Mouse (Mus musculus): ENCODE results near the gene Slc7a1. TPM values are rescaled to one million over a fixed set of nuclear protein-coding genes. Genes with fewer than 3 reads are reported as not detected.

The Slc7a1 gene
- polyA plus RNA-seq, 1 experiment from 2014 or later, result 17.8 TPM

DNA sequence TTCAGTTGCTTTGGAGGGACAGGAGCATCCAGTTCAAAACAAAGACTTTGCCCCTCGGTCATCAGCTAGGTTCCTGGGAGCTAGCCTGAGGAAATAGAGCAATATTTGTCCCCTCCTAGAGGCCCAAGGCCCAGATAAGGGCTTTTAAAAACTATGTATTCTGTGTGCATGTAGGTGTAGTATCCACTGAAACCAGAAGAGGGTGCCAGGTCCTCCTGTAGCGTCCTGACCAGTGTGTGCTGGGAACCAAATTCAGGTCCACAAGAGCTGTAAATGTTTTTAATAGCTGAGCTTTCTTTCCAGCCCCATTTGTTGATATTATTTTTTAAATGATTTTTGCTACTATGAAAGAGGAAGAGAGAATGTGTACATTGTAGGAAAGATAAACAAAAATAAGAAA is 95.6 kb downstream of the Slc7a1 start:
- ATAC-seq (ENCODE audit: low FRiP score, low TSS enrichment) (no peak), DNase-seq (ENCODE audit: low spot score) (no peak)
- no peak overlapping the region for H3K4me2 ChIP-seq (replicated peaks; ENCODE audit: low read depth)
- H3K27ac ChIP-seq (replicated peaks), result no peak overlapping the region
- no peaks in the 10 kb centered on the region for H3K4me1 ChIP-seq (replicated peaks; ENCODE audit: control insufficient read depth, insufficient read depth)
- no peaks in the 10 kb centered on the region for H3K27me3 ChIP-seq (ENCODE audit: control insufficient read depth, insufficient read depth, low read length)
- H3K36me3 ChIP-seq (ENCODE audit: control insufficient read depth, insufficient read depth, low read length), result no peaks in the 10 kb centered on the region
- TF ChIP-seq CTCF (IDR thresholded peaks at IDR 0.05; ENCODE audit: low read depth), result no peak
- TF ChIP-seq EP300 (optimal IDR thresholded peaks at IDR 0.05), result no peak
- no peak overlapping the region for H3K4me3 ChIP-seq (ENCODE audit: low read depth, low read length)
- no peak overlapping the region for H3K9ac ChIP-seq (ENCODE audit: low read length)
- 93% methylated on average over 2 of the region's 2 CpGs for WGBS
- H3K9me3 ChIP-seq (ENCODE audit: control insufficient read depth, low read length), result no peaks in the 10 kb centered on the region

DNA sequence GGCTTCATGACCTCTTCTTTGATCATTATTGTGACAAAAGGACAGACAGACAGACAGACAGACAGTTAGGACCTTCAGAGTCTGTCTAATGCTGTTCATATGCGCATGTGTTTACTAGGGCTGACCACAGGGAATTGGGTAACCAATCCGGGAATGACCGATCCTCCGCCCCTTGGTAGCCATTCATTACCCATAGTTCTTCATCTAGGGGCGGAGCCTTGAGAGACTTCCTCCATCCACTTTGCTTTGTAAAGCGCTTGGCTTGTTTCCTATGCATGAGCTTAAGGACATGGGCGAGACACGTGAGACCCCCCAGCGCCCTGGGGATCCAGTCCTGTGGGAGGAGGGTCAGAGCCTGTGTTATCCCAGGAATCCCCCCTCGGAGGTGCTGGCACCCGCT is 96.7 kb downstream of the Slc7a1 start:
- no peak for ATAC-seq (ENCODE audit: low FRiP score, low TSS enrichment)
- H3K4me3 ChIP-seq (ENCODE audit: low read depth, low read length), result no peak overlapping the region

GRCm38 (mm10) chr5:148293346-148293745 is 106.4 kb downstream of the Slc7a1 start:
- Histone ChIP-seq H3K4me2 (replicated peaks; ENCODE audit: low read depth) (no peak overlapping the region), H3K9ac (ENCODE audit: low read length) (no peak overlapping the region), H3K9me3 (ENCODE audit: control insufficient read depth, low read length) (no peaks in the 10 kb centered on the region), H3K4me1 (replicated peaks; ENCODE audit: control insufficient read depth, insufficient read depth) (no peaks in the 10 kb centered on the region), H3K27me3 (ENCODE audit: control insufficient read depth, insufficient read depth, low read length) (no peaks in the 10 kb centered on the region), H3K4me3 (ENCODE audit: low read depth, low read length) (no peak overlapping the region), H3K27ac (replicated peaks) (no peak overlapping the region), H3K36me3 (ENCODE audit: control insufficient read depth, insufficient read depth, low read length) (no peaks in the 10 kb centered on the region)
- ATAC-seq (ENCODE audit: low FRiP score, low TSS enrichment) (no peak), DNase-seq (ENCODE audit: low spot score) (peak; percentile 33)
- WGBS, result 85% methylated on average over 7 of the region's 7 CpGs
- TF ChIP-seq CTCF (IDR thresholded peaks at IDR 0.05; ENCODE audit: low read depth), result peak; percentile 72
- no peak for TF ChIP-seq EP300 (optimal IDR thresholded peaks at IDR 0.05)

More for the DNA sequence above, 96.7 kb downstream of the Slc7a1 start:
- Histone ChIP-seq H3K36me3 (ENCODE audit: control insufficient read depth, insufficient read depth, low read length) (no peaks in the 10 kb centered on the region), H3K4me2 (replicated peaks; ENCODE audit: low read depth) (no peak overlapping the region), H3K9me3 (ENCODE audit: control insufficient read depth, low read length) (no peaks in the 10 kb centered on the region), H3K27ac (replicated peaks) (no peak overlapping the region), H3K4me1 (replicated peaks; ENCODE audit: control insufficient read depth, insufficient read depth) (no peaks in the 10 kb centered on the region), H3K9ac (ENCODE audit: low read length) (no peak overlapping the region), H3K27me3 (ENCODE audit: control insufficient read depth, insufficient read depth, low read length) (no peaks in the 10 kb centered on the region)
- TF ChIP-seq CTCF (IDR thresholded peaks at IDR 0.05; ENCODE audit: low read depth) (no peak), EP300 (optimal IDR thresholded peaks at IDR 0.05) (no peak)
- 77% methylated on average over 11 of the region's 11 CpGs for WGBS
- DNase-seq (ENCODE audit: low spot score), result no peak

- no peak overlapping the region for H3K27ac ChIP-seq (replicated peaks)
- DNase-seq (ENCODE audit: low spot score), result no peak
- no peak for ATAC-seq (ENCODE audit: low FRiP score, low TSS enrichment)
- no peaks in the 10 kb centered on the region for H3K27me3 ChIP-seq (ENCODE audit: control insufficient read depth, insufficient read depth, low read length)
- no peaks in the 10 kb centered on the region for H3K36me3 ChIP-seq (ENCODE audit: control insufficient read depth, insufficient read depth, low read length)
- no peak overlapping the region for H3K4me3 ChIP-seq (ENCODE audit: low read depth, low read length)
- TF ChIP-seq EP300 (optimal IDR thresholded peaks at IDR 0.05) (no peak), CTCF (IDR thresholded peaks at IDR 0.05; ENCODE audit: low read depth) (no peak)
- WGBS, result 82% methylated on average over 7 of the region's 7 CpGs
- no peaks in the 10 kb centered on the region for H3K4me1 ChIP-seq (replicated peaks; ENCODE audit: control insufficient read depth, insufficient read depth)
- no peak overlapping the region for H3K9ac ChIP-seq (ENCODE audit: low read length)
- no peak overlapping the region for H3K4me2 ChIP-seq (replicated peaks; ENCODE audit: low read depth)
- no peaks in the 10 kb centered on the region for H3K9me3 ChIP-seq (ENCODE audit: control insufficient read depth, low read length)
Observed at GRCm38 (mm10) chr5:148292862-148293261, 106.8 kb downstream of the Slc7a1 start.

DNA sequence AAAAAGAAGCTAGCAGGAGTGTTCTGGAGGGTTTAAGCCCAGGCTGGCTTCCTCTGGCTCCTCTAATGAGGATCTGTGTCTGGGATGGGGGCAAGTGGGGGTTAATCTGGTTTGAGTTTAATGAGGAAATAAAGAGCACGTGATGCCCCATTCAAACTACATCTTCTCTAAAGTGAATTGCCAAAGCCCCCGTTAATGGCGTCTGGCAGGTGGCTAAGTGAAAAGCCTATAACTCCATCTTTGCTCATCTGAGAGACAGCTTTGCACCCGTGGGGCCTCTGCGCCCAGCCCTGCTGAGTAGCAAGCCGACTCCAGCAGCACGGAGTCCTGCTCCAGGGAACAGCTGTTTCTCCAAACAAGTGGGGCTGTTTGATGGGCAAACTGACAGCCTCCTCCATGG is 109.8 kb downstream of the Slc7a1 start:
- Histone ChIP-seq H3K36me3 (ENCODE audit: control insufficient read depth, insufficient read depth, low read length) (no peaks in the 10 kb centered on the region), H3K4me3 (ENCODE audit: low read depth, low read length) (no peak overlapping the region), H3K27ac (replicated peaks) (no peak overlapping the region), H3K4me1 (replicated peaks; ENCODE audit: control insufficient read depth, insufficient read depth) (no peaks in the 10 kb centered on the region), H3K27me3 (ENCODE audit: control insufficient read depth, insufficient read depth, low read length) (no peaks in the 10 kb centered on the region), H3K9me3 (ENCODE audit: control insufficient read depth, low read length) (no peaks in the 10 kb centered on the region), H3K9ac (ENCODE audit: low read length) (no peak overlapping the region), H3K4me2 (replicated peaks; ENCODE audit: low read depth) (no peak overlapping the region)
- 69% methylated on average over 7 of the region's 7 CpGs for WGBS
- no peak for TF ChIP-seq EP300 (optimal IDR thresholded peaks at IDR 0.05)
- TF ChIP-seq CTCF (IDR thresholded peaks at IDR 0.05; ENCODE audit: low read depth), result no peak
- ATAC-seq (ENCODE audit: low FRiP score, low TSS enrichment) (no peak), DNase-seq (ENCODE audit: low spot score) (no peak)

- H3K9me3 ChIP-seq (ENCODE audit: control insufficient read depth, low read length), result no peaks in the 10 kb centered on the region
- no peaks in the 10 kb centered on the region for H3K36me3 ChIP-seq (ENCODE audit: control insufficient read depth, insufficient read depth, low read length)
- DNase-seq (ENCODE audit: low spot score) (no peak), ATAC-seq (ENCODE audit: low FRiP score, low TSS enrichment) (no peak)
- no peak overlapping the region for H3K9ac ChIP-seq (ENCODE audit: low read length)
- H3K4me1 ChIP-seq (replicated peaks; ENCODE audit: control insufficient read depth, insufficient read depth), result no peaks in the 10 kb centered on the region
- no peak for TF ChIP-seq CTCF (IDR thresholded peaks at IDR 0.05; ENCODE audit: low read depth)
- TF ChIP-seq EP300 (optimal IDR thresholded peaks at IDR 0.05), result no peak
- 71% methylated on average over 18 of the region's 18 CpGs for WGBS
- H3K27ac ChIP-seq (replicated peaks), result no peak overlapping the region
- no peak overlapping the region for H3K4me2 ChIP-seq (replicated peaks; ENCODE audit: low read depth)
- no peaks in the 10 kb centered on the region for H3K27me3 ChIP-seq (ENCODE audit: control insufficient read depth, insufficient read depth, low read length)
- H3K4me3 ChIP-seq (ENCODE audit: low read depth, low read length), result no peak overlapping the region
Observed at GRCm38 (mm10) chr5:148288804-148289203, 110.9 kb downstream of the Slc7a1 start.

Data from stomach, postnatal 0 days (tissue).